Mouse (Mus musculus) C2C12 (cell line): ENCODE data around the gene Uox.

Experiments used
- CTCF ChIP-seq: IDR thresholded peaks from one replicate; pipeline ENCODE4 v1.5.1; 2011; ENCODE audit not compliant: control insufficient read depth, insufficient read depth, insufficient read length
- MAX ChIP-seq: IDR thresholded peaks from one replicate; pipeline ENCODE4 v1.6.1; 2011; ENCODE audit warnings: mild to moderate bottlenecking, control low read depth
- MYOG ChIP-seq: IDR thresholded peaks from one replicate; pipeline ENCODE4 v1.6.1; 2011; ENCODE audit not compliant: control insufficient read depth, insufficient read length; ENCODE audit errors: extremely low read depth
- USF1 ChIP-seq: IDR thresholded peaks from one replicate; pipeline ENCODE4 v1.6.1; 2011; ENCODE audit warnings: low read depth, mild to moderate bottlenecking, control low read depth, moderate library complexity

- no peak for TF ChIP-seq CTCF
- TF ChIP-seq USF1: no peak
- TF ChIP-seq MYOG: no peak
- TF ChIP-seq MAX: no peak
Measured at GRCm38 (mm10) chr3:146681696-146682095, 111.5 kb downstream of the Uox start.
